Mouse (Mus musculus): ENCODE measurements around the gene Aldh1a1.

Aldh1a1 gene

GRCm38 (mm10) chr19:20654141-20654873 is 161.8 kb downstream of the Aldh1a1 start:
- DNase-seq = no peak

GRCm38 (mm10) chr19:20677697-20678355 is 185.3 kb downstream of the Aldh1a1 start:
- DNase-seq = no peak

Data from cerebellum, adult 11 months (tissue).